Mouse (Mus musculus) adrenal gland, postnatal 4 days (tissue): ENCODE measurements around the gene Sp2. TPM values are rescaled to one million over a fixed set of nuclear protein-coding genes. Genes with fewer than 3 reads are reported as not detected.

Experiments
- DNase-seq, 2 experiments: peaks; one replicate each; pipeline ENCODE4 v3.0.0; 2021 to 2022; ENCODE audit warnings: low spot score in 2 of 2, mixed read lengths in 2 of 2
- long read RNA-seq, 2 experiments: library from polyadenylated mRNA; stranded (forward); transcript quantifications; one replicate each; pipeline ENCODE4 v2.0.0; 2021
- total RNA-seq, 2 experiments: library from RNA; stranded (reverse); gene quantifications; 2 replicates each; pipeline ENCODE4 v1.2.3; 2021

Gene Sp2
- 10 to 100 TPM; 23.3 to 26.0 TPM for total RNA-seq
- long read RNA-seq, experiment 1, partial matches to known transcripts: 2 of 12 reads
- long read RNA-seq, experiment 1, other reads (novel, unspliced or antisense): 7 of 12 reads
- long read RNA-seq, experiment 2, partial matches to known transcripts: 9 of 19 reads
- long read RNA-seq, experiment 2, other reads (novel, unspliced or antisense): 8 of 19 reads

DNA sequence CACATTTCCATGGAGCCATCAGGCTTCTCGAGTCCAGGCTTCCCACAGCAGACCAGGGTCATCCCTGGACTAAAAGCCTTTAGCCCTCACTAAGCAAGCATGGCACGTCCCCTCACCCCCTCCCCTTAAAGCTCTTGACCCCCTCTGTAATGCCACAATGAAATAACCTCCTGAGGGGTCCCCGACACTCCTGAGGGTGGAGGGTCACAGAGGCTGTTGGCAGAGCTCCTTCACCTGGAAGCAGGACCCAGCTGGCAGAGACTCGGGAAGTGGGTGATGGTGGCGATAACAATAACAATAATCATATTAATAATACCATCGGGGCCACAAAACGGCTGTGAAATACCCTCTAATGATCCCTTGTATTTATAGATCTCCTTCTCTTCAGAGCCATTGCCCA is at the start of gene Sp2:
TSS of gene Sp2 (minus strand) at position 101 of the 400 bp plus-strand sequence.
- DNase-seq: no peak

DNA sequence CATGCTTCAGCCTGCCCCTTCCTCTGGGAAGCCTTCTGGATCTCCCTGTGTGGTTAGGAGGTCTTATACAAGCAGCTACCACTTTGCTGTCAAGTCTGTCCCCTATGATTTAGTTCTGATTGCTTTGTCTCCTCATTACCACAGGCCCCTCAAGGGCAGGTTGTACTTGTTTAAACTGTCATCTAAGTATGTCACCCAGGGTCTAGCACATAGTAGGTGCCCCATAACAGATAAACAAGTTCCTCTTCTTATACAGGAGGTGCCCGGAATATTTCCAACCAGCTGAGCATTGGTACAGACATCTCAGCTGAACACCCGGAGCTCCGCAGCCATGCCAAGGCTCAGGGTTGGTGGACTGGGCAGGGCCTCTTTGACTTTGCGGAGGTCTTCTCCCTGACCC is 49.7 kb upstream of the Sp2 start:
- DNase-seq: no peak

DNA sequence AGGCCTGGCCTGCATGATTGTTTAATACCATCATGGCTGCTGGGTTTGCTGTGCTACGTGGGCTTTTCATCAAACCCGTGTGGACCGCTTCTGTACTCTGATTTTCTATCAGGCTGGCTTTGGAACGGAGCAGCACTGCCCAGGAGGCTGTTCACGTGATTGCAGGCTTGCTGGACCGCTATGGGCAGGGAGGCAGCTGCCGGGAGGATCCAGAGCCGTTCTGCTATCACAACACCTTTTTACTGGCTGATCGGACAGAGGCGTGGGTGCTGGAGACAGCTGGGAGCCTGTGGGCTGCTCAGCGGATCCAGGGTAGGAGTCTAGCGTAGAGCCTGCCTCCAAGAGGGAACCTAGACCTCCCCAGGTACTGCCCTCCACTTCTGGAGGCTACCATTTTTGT is 49.2 kb upstream of the Sp2 start:
- DNase-seq: no peak

DNA sequence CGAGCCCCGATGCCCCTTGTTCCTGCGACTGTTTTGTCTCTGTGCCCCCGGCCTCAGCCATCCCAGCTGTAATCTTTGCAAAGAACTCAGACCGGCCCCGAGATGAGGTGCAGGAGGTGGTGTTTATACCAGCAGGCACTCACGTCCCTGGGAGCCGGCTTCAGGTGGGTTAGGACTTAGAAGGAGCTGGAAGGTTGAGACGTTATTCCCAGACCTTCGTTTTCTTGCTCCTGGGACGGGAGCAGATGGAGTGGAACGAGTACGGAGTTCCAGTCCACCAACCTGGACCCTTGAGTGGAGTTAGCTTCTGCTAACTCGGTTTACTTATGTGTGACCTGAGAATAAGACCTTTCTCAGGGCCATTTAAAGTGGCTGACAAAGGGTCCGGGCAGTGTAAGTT is 47.7 kb upstream of the Sp2 start:
- no peak for DNase-seq

DNA sequence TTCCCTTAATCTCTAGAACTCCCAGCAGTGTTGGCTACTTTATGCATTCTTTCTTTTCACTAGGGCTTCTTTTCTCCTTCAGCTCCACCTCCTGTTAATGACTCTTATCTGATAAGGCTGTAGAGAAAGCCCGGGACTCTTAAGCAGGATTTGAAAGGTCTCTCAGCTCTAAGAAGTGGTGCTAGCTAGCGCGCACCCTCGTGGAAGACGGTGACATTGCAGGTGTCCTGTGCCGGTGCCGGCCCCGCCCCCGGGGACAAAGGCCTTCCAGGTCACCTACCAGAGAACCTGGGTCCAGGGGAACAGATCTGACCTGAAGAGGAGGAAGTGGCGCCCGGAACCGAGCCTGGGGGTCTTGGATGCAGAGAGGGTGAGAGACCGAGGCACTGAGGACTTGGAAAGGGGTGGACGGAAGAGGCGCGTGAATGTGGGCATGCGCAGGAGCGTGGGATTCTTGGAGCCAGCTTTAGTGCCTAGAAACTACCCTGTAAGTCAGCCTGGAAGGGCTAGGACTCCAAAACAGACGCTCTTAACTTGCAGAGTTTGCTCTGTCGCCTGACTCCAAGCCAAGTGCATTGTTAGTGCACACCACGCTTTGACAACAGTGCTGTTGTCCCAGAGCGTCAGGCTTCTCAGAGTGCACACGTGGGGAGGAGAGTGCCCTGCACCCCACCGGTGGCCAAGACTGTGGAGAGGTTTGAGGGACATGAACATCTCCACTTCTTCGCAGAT is 47.1 kb upstream of the Sp2 start, which contains the start of gene Scrn2:
TSS of gene Scrn2 (plus strand) at position 253 of the 732 bp plus-strand sequence.
- peak; percentile 51 to 71 for DNase-seq

DNA sequence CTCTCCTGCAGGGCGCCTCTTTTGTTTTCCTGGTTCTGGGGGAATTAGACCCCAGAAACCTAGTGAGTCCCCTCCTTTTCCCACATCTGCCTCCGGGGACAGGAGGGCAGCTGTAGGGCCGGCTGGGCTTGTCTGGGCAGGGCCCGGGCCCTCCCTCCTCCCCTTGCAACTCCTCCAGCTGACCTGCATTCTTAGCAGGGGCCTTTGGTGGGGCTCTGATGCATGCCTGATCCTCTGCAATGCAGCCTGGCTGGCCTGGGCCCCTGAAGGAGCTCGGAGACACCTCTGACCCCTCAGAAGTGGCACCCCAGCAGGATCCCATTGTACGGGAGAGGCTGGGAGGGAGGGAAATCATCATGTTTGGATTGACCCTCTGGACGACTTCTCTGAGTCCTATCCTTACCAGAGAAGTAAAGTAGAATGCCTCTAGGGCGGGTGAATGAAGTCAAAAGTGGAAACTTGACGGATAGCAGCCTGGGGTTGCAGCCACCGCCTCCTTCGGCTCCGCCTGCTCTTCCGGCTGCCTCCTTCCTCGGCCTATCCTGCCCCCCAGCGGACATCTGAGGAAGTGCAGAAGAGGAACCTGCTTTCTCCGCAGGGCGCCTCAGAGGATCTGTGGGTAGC is 43.1 kb upstream of the Sp2 start:
- DNase-seq: peak; percentile 67 to 77

DNA sequence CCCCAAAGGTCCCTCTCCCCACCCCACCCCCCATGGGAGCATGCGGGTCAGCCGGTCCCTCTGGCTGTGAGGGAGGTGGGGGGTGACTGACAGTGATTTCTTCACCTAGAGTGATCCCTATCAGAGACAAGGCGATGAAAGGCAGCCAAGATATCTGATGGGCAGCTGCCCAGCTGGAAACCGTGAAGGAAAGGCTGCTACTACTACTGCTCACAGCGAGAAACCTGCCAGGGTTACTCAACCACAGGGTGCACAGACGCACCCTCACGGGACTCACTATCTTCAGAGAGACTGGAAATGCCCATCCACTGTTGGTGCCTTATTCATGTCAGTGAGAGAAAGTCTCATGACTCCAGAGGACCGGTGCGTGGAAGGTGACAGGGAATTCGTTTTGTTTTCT is 42.2 kb upstream of the Sp2 start:
- no peak for DNase-seq

DNA sequence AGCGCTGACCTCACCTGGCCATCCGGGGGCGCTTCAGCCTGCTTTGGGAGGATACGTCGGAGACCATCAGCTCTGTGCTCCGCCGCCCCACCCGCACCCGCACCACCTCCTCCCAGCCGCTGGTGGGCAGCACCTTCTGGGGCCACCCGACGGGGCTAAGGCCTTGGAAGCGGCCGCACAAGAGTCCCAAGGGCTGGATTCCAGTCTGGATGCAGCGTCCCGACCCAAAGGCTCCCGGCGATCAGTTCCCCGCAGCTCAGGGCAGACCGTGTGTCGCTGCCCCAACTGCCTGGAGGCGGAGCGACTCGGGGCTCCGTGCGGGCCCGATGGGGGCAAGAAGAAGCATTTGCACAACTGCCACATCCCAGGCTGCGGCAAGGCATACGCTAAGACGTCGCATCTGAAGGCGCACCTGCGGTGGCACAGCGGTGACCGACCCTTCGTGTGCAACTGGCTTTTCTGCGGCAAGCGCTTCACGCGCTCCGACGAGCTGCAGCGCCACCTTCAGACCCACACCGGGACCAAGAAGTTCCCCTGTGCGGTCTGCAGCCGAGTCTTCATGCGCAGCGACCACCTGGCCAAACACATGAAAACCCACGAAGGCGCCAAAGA is 39.2 kb upstream of the Sp2 start:
- DNase-seq: peak; percentile 50

DNA sequence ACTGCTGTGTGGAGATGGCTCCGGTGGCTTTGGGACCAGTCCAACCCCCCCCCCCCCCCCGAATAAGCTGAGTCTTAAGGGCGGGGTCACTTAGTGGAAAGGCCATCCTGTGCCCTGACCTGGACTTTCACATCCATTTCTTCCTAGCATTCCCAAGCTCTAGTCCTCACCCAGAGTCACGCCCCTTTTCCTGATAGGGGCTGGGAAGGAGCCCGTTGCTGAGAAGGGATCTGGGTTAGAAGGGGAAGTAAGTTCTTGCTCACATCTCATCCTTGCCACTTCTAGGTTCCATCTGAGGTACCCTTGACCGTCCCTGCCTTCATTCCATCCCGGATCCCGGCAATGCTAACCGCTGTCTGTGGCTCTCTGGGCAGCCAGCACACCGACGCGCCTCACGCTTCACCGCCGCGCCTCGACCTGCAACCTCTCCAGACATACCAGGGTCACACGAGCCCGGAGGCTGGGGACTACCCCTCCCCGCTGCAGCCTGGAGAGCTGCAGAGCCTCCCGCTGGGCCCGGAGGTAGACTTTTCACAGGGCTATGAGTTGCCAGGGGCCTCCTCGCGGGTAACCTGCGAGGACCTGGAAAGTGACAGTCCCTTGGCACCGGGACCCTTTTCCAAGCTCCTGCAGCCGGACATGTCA is 38.5 kb upstream of the Sp2 start:
- DNase-seq: no peak

DNA sequence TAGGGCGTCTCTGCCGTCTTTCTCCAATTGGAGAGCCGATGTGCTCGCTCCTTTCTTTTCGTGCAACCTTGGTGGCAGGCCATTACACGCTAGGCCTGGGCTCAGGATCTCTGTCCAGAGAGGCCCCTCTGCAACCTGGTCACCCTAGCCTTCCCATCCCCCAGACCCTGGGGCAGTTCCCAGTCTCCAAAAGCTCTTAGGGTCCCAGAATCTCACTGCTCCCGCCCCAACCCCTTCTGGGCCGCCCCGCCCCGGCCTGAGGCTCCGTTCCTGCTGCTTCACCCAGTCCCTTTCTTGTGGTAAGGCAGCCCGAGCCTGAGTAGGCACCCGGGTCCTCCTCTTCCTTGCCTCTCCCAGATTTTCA is 36.6 kb upstream of the Sp2 start:
- no peak for DNase-seq

DNA sequence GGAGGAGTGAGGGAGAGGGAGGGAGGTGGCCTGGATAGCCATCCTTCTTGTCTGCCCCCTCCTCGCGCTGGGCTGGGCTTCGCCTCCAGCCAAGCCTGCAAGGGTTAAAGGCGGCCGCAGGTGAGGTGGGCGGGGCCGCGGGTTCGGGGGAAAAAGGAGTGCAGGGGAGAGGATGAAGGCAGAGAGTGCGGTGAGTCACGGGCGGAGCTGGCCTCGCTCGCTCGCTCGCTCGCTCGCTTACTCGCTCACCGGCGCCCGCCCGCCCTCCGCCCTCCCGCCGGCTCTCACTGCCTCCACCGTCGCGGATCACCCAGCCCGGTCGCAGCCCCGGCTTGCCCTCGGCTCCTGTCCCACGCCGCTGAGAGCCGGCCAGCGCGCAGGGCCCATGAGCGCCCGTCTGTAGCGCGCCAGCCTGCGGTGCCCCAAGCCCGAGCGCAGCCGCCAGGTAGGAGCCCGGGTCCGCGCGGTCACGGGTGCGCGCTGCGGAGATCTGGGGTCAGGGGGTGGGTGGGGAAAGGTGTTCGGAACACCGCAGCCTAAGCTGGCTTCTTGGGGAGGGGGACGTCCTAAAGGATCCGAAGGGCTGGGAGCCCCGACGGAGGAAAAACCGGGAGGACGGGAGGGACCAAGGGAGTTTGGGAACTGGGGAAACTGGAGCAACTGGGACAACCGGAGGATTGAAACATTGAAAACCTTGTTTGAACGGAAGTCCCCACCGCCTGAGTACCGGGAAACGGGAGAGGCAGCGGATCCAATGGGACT is 36.0 kb upstream of the Sp2 start:
- DNase-seq: no peak

DNA sequence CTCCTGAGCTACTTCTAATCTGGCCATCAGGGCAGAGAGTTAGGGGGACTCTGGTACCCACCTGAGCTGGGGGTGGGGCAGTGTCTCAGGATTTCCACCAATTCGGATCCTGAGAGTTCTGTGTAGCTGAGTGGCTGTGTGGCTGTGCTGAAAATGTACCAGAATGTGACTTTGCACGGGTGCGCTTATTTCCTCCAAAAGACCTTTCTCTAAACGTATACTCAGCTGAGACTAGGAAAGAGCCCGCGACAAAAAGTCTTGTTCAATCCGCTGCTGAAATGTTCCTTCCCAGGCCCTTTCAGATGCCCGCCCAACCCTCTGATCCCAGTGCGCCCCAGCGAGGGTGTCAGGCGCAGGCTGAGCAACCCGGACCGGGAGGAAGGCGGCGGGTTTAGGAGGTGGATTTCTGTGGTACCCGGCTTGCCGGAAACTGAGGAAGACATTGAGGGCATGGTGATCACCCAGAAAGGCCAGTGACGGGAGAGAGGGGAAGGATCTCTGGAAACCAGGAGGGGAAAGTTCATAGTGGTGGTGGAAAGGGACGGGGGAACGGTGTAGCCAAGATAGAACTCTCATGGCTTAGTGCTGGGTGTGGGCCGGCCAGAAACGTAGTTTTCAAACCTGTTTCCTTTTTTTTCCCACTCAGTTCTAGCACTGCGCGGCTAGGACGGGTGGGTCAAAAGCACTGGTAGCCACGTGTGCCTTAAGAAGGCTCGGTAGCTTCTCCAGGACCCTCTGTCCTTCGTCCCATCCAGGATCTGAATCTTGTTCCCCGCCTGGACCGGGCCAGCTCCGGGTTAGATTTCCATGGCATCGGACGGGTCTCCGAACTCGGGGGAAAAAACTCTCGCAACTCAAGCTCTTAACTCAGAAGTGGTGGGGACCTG is 35.2 kb upstream of the Sp2 start:
- DNase-seq: no peak

DNA sequence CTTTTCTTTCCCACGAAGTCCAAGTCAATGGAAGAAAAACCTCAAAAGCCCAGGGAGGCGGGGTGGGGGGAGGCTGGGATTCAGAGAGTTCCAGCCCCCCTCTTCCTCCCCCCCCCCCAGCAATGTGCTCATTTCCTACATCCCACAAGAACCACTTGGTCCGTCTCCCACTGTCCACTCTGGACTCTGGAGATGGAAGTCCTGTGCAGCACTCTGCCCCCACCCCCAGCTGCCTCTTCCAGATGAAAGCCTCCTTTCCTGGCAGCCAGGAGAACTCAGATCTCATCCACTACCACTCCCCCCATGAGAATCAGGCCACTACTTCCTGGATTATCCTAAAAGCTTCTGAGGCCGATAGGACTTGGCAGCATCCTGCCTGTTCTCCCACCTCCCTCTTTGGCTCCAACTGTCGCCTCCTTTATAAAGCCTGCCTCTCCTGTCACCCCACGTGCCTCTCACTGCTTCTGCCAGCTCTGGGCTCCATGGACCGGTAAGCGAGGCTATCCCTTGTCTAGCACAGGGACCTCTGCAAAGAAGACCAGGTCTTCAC is 30.4 kb upstream of the Sp2 start, which contains the start of gene Sp6:
TSS of gene Sp6 (plus strand) at position 274 of the 550 bp plus-strand sequence.
- DNase-seq: no peak

DNA sequence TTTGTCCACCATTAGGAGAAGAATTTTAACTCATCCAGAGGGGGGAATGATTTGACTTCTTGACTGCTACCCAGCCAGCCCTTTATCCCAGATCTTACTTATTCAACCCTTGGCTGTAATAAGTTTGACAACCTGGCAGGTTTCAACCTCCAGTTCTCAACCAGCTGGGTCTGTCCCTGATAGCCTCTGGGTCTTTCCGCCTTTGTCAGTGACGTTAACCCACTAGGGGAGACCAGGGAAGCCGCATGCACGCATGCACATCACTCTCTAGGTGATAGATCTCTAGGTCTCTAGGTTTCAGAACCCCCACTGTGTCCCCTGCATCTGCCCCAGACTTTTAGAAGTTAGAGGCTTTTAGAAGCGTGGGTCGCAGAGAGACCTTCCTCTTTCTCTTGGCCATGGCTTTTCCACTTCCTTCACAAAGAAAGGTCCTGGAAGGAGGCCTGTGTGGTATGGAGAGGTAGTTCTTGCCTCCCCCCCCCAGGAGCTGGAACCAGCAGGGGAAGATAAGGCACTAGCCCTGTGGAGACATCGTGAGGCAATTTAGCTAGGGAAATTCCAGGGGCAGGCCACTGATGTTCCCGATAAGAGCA is 26.5 kb upstream of the Sp2 start:
- DNase-seq: no peak

DNA sequence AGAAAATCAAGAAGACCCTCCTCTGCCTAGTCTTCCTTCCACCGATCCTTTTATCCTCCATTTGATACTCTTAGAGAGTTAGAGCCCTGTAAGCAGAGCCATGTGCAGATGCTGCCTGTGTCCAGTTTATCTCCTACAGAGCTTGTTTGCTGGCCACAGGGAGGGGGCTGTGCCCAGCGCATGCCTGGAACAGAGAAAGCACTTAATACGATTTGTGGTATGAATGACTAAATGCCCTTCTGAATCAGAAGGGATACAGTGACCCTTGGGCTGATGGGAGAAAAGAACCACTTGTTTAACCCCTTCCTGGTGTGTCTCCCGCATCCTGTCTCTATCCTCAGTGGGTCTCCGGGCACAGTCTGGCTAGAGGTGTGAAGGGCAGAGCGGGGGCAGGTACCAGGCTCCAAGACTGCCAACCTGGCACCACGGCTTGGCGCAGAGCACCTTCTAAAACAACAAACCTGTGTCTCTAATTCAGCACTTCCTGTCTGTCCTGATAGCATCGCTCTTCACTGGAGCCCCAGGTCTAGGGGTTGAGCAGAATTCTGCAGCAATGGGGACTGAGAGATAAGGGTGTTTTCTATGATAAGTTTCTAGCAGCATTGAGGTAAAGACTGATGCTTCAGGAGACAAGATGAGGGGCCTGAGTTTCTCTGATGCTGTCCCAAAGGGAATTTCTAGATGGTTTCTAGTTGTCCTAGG is 24.5 kb upstream of the Sp2 start:
- DNase-seq: no peak

DNA sequence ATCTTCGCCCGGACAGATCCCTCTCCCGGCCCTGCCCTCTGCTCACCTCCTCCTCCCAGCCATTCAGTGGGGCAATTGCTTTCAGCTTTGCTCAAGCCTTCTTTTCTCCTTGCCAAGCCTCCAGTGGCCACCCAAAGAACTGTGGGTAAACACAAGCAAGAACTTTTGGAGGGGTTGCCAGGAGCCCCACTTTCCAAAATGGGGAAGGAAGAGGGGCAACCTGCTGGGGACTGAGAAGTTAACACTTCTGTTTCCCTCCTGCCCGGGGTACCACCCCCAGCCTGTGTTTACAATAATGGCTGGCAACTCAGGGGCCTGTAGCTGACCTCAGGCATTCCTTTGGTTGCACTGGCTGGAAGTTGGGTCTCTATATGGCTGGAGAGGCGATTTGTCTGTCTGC is 20.4 kb upstream of the Sp2 start:
- DNase-seq: no peak

DNA sequence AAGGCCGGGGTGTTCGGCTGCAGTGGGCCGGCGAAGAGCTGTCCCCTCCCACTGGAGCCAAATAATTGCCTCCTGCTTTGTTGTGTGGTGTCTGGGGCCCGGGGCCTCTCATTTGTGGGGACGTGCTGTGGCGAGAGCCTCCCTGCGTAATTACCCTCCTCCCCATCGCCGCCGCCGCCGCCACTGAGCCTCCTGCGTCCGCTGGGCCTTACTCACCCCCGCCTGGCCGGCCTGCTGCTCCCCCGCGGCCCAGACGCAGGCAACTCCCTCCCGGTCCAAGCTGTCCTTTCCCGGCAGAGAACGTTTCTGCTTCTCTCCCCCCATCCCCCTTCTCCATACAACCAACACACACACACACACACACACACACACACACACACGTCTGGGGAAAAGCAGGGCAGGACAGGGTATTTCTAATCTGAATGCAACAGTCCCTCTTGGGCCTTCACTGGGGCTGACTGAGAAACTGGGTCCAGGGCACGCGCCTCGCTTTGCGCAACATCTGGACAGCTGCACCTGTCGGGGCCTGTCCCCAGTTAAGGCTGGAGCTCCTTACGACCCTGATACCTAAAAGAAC is 14.7 kb upstream of the Sp2 start:
- DNase-seq: no peak

DNA sequence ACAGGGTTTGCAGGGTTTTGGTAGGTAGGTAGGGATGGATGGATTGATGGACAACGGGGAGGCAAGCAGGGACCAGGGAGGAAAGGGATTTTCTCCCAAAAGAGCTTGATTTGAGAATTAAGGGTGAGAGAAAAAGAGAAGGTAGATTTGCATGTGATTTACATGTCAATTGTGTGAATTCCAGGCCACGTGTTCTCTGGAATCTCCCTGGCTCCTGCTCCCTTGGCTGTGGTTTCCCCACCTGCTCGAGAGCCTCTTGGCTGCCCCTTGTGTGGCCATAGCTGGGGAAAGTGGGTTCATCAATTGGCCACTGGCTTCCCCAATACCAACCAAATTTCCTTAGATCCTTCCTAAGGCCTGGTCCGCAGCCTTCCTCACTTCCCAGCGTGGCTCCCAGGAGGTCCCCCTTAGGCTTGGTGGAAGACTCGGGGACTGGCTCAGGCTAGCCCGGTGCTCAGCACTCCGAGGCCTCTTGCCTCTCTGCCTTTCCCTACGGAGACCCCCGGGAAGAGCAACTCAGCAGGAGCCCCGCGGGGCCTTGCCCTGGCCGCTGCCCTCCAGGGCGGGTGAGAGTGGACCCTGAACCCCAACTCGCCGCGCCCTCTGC is 14.1 kb upstream of the Sp2 start:
- DNase-seq: no peak
